Mouse (Mus musculus): ENCODE data around the gene Ppard. TPM values are rescaled to one million over a fixed set of nuclear protein-coding genes. Genes with fewer than 3 reads are reported as not detected.

Ppard gene
- polyA plus RNA-seq, 1 experiment from 2014 or later, result 0.66 TPM

- Histone ChIP-seq H3K4me1 (ENCODE audit: insufficient read depth) (peaks cover 18% of the 10 kb centered on the region), H3K4me2 (ENCODE audit: low read depth, low read length) (no peak overlapping the region), H3K27ac (ENCODE audit: low read depth) (no peak overlapping the region), H3K9ac (replicated peaks) (no peak overlapping the region), H3K4me3 (ENCODE audit: low read depth, low read length) (no peak overlapping the region), H3K27me3 (ENCODE audit: insufficient read depth, low read length) (peaks cover 7% of the 10 kb centered on the region), H3K36me3 (replicated peaks; ENCODE audit: insufficient read depth, low read length) (no peaks in the 10 kb centered on the region), H3K9me3 (ENCODE audit: low read length) (no peaks in the 10 kb centered on the region)
- TF ChIP-seq CTCF (IDR thresholded peaks at IDR 0.05; ENCODE audit: low read depth) (no peak), EP300 (IDR thresholded peaks at IDR 0.05; ENCODE audit: low read depth) (no peak)
- DNase-seq, result no peak
- 72% methylated on average over 3 of the region's 3 CpGs for WGBS (ENCODE audit: insufficient replicate concordance)
- no peak for ATAC-seq
These were observed 112.2 kb downstream of the Ppard start for GRCm38 (mm10) chr17:28344670-28345069.

GRCm38 (mm10) chr17:28345271-28345721 is 112.8 kb downstream of the Ppard start:
- DNase-seq (no peak), ATAC-seq (no peak)
- Histone ChIP-seq H3K27ac (ENCODE audit: low read depth) (no peak overlapping the region), H3K27me3 (ENCODE audit: insufficient read depth, low read length) (peaks cover 13% of the 10 kb centered on the region), H3K4me2 (ENCODE audit: low read depth, low read length) (no peak overlapping the region; the same call in 1 of the 2 replicates), H3K4me1 (ENCODE audit: insufficient read depth) (peaks cover 18% of the 10 kb centered on the region), H3K4me3 (ENCODE audit: low read depth, low read length) (no peak overlapping the region), H3K9me3 (ENCODE audit: low read length) (no peaks in the 10 kb centered on the region), H3K9ac (replicated peaks) (no peak overlapping the region), H3K36me3 (replicated peaks; ENCODE audit: insufficient read depth, low read length) (no peaks in the 10 kb centered on the region)
- WGBS (ENCODE audit: insufficient replicate concordance), result 21% methylated on average over 5 of the region's 8 CpGs
- no peak for TF ChIP-seq CTCF (IDR thresholded peaks at IDR 0.05; ENCODE audit: low read depth)
- no peak for TF ChIP-seq EP300 (IDR thresholded peaks at IDR 0.05; ENCODE audit: low read depth)

- Histone ChIP-seq H3K9me3 (ENCODE audit: low read length) (no peaks in the 10 kb centered on the region), H3K4me2 (ENCODE audit: low read depth, low read length) (no peak overlapping the region), H3K9ac (replicated peaks) (no peak overlapping the region), H3K4me1 (ENCODE audit: insufficient read depth) (peaks cover 16% of the 10 kb centered on the region), H3K27ac (ENCODE audit: low read depth) (no peak overlapping the region), H3K36me3 (replicated peaks; ENCODE audit: insufficient read depth, low read length) (no peaks in the 10 kb centered on the region), H3K27me3 (ENCODE audit: insufficient read depth, low read length) (peaks cover 16% of the 10 kb centered on the region), H3K4me3 (ENCODE audit: low read depth, low read length) (no peak overlapping the region)
- 40% methylated on average over 9 of the region's 10 CpGs for WGBS (ENCODE audit: insufficient replicate concordance)
- no peak for DNase-seq
- TF ChIP-seq CTCF (IDR thresholded peaks at IDR 0.05; ENCODE audit: low read depth) (no peak), EP300 (IDR thresholded peaks at IDR 0.05; ENCODE audit: low read depth) (no peak)
- ATAC-seq, result no peak
These were observed 113.4 kb downstream of the Ppard start for GRCm38 (mm10) chr17:28345882-28346281.

GRCm38 (mm10) chr17:28347327-28347726 is 114.8 kb downstream of the Ppard start:
- Histone ChIP-seq H3K27ac (ENCODE audit: low read depth) (no peak overlapping the region), H3K36me3 (replicated peaks; ENCODE audit: insufficient read depth, low read length) (no peaks in the 10 kb centered on the region), H3K4me2 (ENCODE audit: low read depth, low read length) (no peak overlapping the region), H3K4me3 (ENCODE audit: low read depth, low read length) (no peak overlapping the region), H3K4me1 (ENCODE audit: insufficient read depth) (peaks cover 21% of the 10 kb centered on the region), H3K9me3 (ENCODE audit: low read length) (no peaks in the 10 kb centered on the region), H3K27me3 (ENCODE audit: insufficient read depth, low read length) (peaks cover 29% of the 10 kb centered on the region), H3K9ac (replicated peaks) (no peak overlapping the region)
- ATAC-seq, result no peak
- DNase-seq, result no peak
- TF ChIP-seq EP300 (IDR thresholded peaks at IDR 0.05; ENCODE audit: low read depth) (no peak), CTCF (IDR thresholded peaks at IDR 0.05; ENCODE audit: low read depth) (no peak)
- 80% methylated on average over 10 of the region's 10 CpGs for WGBS (ENCODE audit: insufficient replicate concordance)

- Histone ChIP-seq H3K9ac (replicated peaks) (no peak overlapping the region), H3K36me3 (replicated peaks; ENCODE audit: insufficient read depth, low read length) (no peaks in the 10 kb centered on the region), H3K27me3 (ENCODE audit: insufficient read depth, low read length) (peaks cover 32% of the 10 kb centered on the region), H3K9me3 (ENCODE audit: low read length) (no peaks in the 10 kb centered on the region), H3K27ac (ENCODE audit: low read depth) (no peak overlapping the region), H3K4me2 (ENCODE audit: low read depth, low read length) (peak overlapping the region; percentile 22; the same call in 1 of the 2 replicates), H3K4me3 (ENCODE audit: low read depth, low read length) (no peak overlapping the region), H3K4me1 (ENCODE audit: insufficient read depth) (peaks cover 21% of the 10 kb centered on the region)
- no peak for DNase-seq
- ATAC-seq, result no peak
- 44% methylated on average over 6 of the region's 6 CpGs for WGBS (ENCODE audit: insufficient replicate concordance)
- TF ChIP-seq CTCF (IDR thresholded peaks at IDR 0.05; ENCODE audit: low read depth), result no peak
These were observed 115.7 kb downstream of the Ppard start for GRCm38 (mm10) chr17:28348211-28348610.

- 29% methylated on average over 12 of the region's 13 CpGs for WGBS (ENCODE audit: insufficient replicate concordance)
- H3K36me3 ChIP-seq (replicated peaks; ENCODE audit: insufficient read depth, low read length), result no peaks in the 10 kb centered on the region
- H3K9me3 ChIP-seq (ENCODE audit: low read length), result no peaks in the 10 kb centered on the region
- peak overlapping the region; percentile 69 for H3K4me3 ChIP-seq (ENCODE audit: low read depth, low read length)
- DNase-seq (no peak), ATAC-seq (0 out of 2 replicates have a peak, but pooled peaks have one; percentile 1)
- H3K27ac ChIP-seq (ENCODE audit: low read depth), result peak overlapping the region; percentile 96; the same call in 1 of the 2 replicates
- no peak for TF ChIP-seq CTCF (IDR thresholded peaks at IDR 0.05; ENCODE audit: low read depth)
- no peak for TF ChIP-seq EP300 (IDR thresholded peaks at IDR 0.05; ENCODE audit: low read depth)
- H3K4me1 ChIP-seq (ENCODE audit: insufficient read depth), result peaks cover 21% of the 10 kb centered on the region
- peak overlapping the region; percentile 88 for H3K4me2 ChIP-seq (ENCODE audit: low read depth, low read length)
- peaks cover 33% of the 10 kb centered on the region for H3K27me3 ChIP-seq (ENCODE audit: insufficient read depth, low read length)
- peak overlapping the region; percentile 79 for H3K9ac ChIP-seq (replicated peaks)
These were observed 116.9 kb downstream of the Ppard start for GRCm38 (mm10) chr17:28349264-28349880.
